Mouse (Mus musculus): Measurements from ENCODE around the gene Cngb1. TPM values are rescaled to one million over a fixed set of nuclear protein-coding genes. Genes with fewer than 3 reads are reported as not detected.

Gene Cngb1
- total RNA-seq, 4 experiments from 2014 or later, result 0.70 to 1.1 (median 0.95) TPM

- DNase-seq, result no peak
Measured at GRCm38 (mm10) chr8:95323201-95323600, 16.8 kb upstream of the Cngb1 start.

- peak; percentile 42 for DNase-seq
Measured at GRCm38 (mm10) chr8:95320224-95321139, 14.1 kb upstream of the Cngb1 start.

GRCm38 (mm10) chr8:95315350-95315749, 9.0 kb upstream of the Cngb1 start:
- no peak for DNase-seq

GRCm38 (mm10) chr8:95314707-95315106, 8.3 kb upstream of the Cngb1 start:
- peak; percentile 43 for DNase-seq

GRCm38 (mm10) chr8:95313857-95314256, 7.5 kb upstream of the Cngb1 start:
- no peak for DNase-seq

GRCm38 (mm10) chr8:95312836-95313235, 6.5 kb upstream of the Cngb1 start:
- DNase-seq, result peak; percentile 46

- no peak for DNase-seq
Measured at GRCm38 (mm10) chr8:95310342-95310970, 4.1 kb upstream of the Cngb1 start, which contains the start of gene Tepp. Gene Tepp (plus strand): TSS chr8:95310566.

GRCm38 (mm10) chr8:95305526-95305925, 859 bp downstream of the Cngb1 start:
- DNase-seq, result no peak

GRCm38 (mm10) chr8:95302410-95302809, 4.0 kb downstream of the Cngb1 start:
- DNase-seq, result no peak

- DNase-seq, result no peak
Measured at GRCm38 (mm10) chr8:95293891-95294290, 12.5 kb downstream of the Cngb1 start.

- DNase-seq, result peak; percentile 55
Measured at GRCm38 (mm10) chr8:95293172-95293571, 13.2 kb downstream of the Cngb1 start.

GRCm38 (mm10) chr8:95289066-95289650, 17.2 kb downstream of the Cngb1 start:
- DNase-seq, result no peak

- no peak for DNase-seq
Measured at GRCm38 (mm10) chr8:95281493-95281892, 24.9 kb downstream of the Cngb1 start.

GRCm38 (mm10) chr8:95272871-95273270, 33.5 kb downstream of the Cngb1 start:
- no peak for DNase-seq

- DNase-seq, result no peak
Measured at GRCm38 (mm10) chr8:95271841-95272240, 34.5 kb downstream of the Cngb1 start.

GRCm38 (mm10) chr8:95270501-95270900, 35.9 kb downstream of the Cngb1 start:
- no peak for DNase-seq

GRCm38 (mm10) chr8:95262181-95262580, 44.2 kb downstream of the Cngb1 start:
- DNase-seq, result no peak

GRCm38 (mm10) chr8:95255611-95256010, 50.8 kb downstream of the Cngb1 start:
- no peak for DNase-seq

GRCm38 (mm10) chr8:95254564-95255434, 51.6 kb downstream of the Cngb1 start:
- peak; percentile 92 for DNase-seq

GRCm38 (mm10) chr8:95252056-95252455, 54.3 kb downstream of the Cngb1 start:
- DNase-seq, result no peak

GRCm38 (mm10) chr8:95249847-95250246, 56.5 kb downstream of the Cngb1 start:
- no peak for DNase-seq

- no peak for DNase-seq
Measured at GRCm38 (mm10) chr8:95247277-95247676, 59.1 kb downstream of the Cngb1 start.

Measured in adrenal gland, adult 8-10 months (tissue).